Mouse (Mus musculus) gastrocnemius, postnatal 14 days (tissue): ENCODE measurements around the gene Stx6. TPM values are rescaled to one million over a fixed set of nuclear protein-coding genes. Genes with fewer than 3 reads are reported as not detected.

Experiments
- DNase-seq: peaks from one replicate; pipeline ENCODE4 v3.0.0; 2021; ENCODE audit warnings: mixed read lengths
- intact Hi-C: fragments of 180-260 bp; cut with DNase I; formaldehyde crosslinking; loops from one replicate; pipeline ENCODE4 v1.15.1; 2025; ENCODE audit warnings: low total_unique reads
- total RNA-seq, 2 experiments: library from RNA; stranded (reverse); gene quantifications; 2 replicates each; pipeline ENCODE4 v1.2.3; 2021

The Stx6 gene
- total RNA-seq, 2 experiments from 2014 or later, result 14.4 to 20.8 TPM

DNA sequence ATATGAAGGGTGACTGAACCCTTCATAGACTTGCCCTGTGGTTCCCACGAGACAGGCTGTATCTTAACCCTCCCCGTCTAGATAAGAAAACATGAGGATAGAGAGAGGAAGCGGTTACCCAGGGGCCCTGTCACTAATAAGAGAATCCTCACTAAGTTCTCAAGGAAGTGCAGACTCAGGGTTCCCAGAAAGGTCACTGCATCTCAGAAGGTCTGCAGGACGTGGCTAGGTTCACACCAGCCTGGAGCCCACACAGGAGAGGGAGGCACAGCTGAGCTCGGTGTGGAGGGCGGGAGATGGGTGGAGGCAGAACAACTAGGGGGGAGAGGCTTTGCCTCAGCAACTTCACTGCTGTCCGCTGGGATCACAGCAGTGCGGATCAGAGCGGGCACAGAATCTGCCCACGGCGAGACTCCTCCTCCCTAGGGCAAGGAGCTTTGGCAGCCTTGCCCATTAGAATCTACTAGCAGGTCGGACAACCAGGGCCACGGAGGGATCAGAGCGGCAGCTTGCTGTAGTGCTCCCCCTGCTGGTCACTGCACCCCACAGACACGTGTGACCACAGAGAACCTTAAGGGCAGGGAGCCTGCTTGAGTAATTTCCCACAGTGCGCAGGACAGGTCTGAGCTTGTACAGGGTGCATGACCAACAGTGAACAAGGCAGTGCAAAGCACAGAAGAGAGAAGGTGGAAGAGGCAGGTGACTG lies 65.5 kb downstream of the Stx6 start:
- intact Hi-C loops, result loop anchor here (5.0 kb wide), 1 partner anchor 197 kb away; no protein-coding TSS in a partner anchor
- DNase-seq, result peak; percentile 83

- intact Hi-C loops, result no loop called here
- peak; percentile 73 for DNase-seq
Measured at GRCm38 (mm10) chr1:155229464-155230411, 71.2 kb downstream of the Stx6 start.

GRCm38 (mm10) chr1:155232385-155232784 lies 73.9 kb downstream of the Stx6 start:
- intact Hi-C loops, result no loop called here

GRCm38 (mm10) chr1:155232786-155233185 lies 74.3 kb downstream of the Stx6 start:
- intact Hi-C loops, result no loop called here
- DNase-seq, result peak; percentile 6

More at GRCm38 (mm10) chr1:155232385-155232784, 73.9 kb downstream of the Stx6 start:
- no peak for DNase-seq

DNA sequence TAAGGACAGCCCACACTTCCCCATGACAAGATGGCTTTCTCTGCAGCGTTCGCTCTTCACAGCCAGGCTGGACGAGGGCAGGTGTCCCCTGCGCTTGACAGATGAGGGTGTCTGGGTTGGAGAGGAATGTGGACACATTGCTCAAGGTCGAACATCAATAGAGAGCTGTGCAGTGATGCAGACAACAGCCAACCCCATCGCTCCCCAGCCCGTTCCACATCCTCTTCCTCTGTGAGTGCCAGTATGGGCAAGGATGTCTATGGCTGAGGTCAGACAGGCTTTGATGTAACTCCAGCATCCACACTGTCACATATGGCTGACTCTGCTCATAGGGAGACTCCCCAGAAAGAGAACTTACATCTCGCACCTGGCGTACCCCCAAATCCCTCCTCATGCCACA lies 74.9 kb downstream of the Stx6 start:
- intact Hi-C loops, result no loop called here
- peak; percentile 12 for DNase-seq

DNA sequence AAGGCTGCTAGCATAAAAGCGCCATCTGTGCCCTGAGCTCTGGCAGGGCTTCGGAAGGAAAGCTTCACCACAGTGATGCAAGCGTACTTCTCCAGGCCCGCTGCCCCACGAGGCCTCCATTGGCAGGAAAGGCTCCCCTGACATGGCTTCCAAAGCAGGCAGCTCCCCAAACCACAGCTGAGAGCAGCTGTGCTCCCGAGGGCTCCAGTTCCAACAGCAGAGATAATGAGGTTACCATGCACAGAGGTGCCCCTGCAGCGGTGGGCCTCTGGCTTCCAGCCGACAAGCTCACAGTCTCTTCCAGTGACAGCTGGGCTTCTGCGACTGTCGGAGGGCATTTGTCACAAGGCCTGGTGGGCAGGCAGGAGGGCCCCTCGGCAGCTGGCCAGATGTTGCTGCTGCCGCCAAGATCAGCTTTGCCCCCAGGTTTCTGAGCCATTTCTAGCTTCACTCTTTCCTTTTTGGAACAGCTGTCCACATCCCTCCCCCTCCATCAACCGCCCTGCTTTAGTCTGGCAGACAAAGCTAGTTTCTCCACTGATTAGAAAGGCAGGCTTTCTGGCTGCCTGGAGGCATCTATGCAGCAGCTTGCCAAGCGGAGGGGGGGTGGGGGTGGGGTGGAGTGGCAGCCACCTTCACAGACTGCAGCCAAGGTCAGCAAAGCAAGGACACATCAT lies 75.6 kb downstream of the Stx6 start:
- intact Hi-C loops, result no loop called here

GRCm38 (mm10) chr1:155235641-155236040 lies 77.1 kb downstream of the Stx6 start:
- DNase-seq, result no peak
- intact Hi-C loops, result no loop called here

More for the DNA sequence above, 75.6 kb downstream of the Stx6 start:
- peak; percentile 90 for DNase-seq

- peak; percentile 3 for DNase-seq
- intact Hi-C loops, result no loop called here
Measured at GRCm38 (mm10) chr1:155236306-155237024, 78.0 kb downstream of the Stx6 start.

DNA sequence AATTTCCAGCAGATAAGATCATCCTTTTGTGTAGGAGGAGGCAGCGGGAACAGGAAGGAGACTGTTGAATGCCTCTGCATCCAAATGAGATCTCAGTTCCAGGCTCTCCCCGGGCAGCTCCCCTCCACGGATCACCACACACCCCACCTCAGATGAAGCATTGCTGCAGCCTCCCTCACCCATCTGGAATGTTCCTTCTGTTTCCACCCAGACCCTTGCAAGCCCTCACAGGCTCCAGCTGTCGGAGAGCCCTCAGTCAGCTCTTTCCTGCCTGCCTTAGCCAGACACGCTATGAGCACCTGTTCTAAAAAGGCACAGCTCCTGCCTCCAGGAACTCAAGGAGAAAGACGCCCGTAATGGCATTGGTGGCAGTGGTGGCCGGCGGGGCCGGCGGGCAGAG lies 78.9 kb downstream of the Stx6 start:
- intact Hi-C loops, result no loop called here
- no peak for DNase-seq

DNA sequence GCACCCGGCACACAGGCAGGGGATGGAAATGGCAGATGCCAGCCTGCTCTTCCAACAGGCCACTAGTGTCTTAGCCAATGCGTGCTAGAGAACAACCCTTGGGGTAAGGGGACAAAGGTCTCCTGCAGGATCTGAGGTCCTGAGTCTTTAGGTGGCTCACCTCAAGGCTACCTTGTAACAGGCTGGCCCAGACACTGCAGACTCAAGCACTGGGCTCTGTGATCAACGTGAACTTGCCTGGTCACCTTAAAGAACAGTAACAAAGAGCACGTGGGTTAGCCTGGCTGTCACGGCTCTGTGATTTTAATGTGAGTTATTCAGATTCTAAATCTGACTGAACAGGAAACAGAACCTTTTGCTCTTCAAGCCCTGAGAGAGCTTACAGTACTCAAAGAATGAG lies 79.6 kb downstream of the Stx6 start:
- intact Hi-C loops, result no loop called here
- DNase-seq, result no peak

GRCm38 (mm10) chr1:155239169-155239568 lies 80.7 kb downstream of the Stx6 start:
- intact Hi-C loops, result no loop called here
- no peak for DNase-seq

GRCm38 (mm10) chr1:155239962-155240717 lies 81.6 kb downstream of the Stx6 start:
- DNase-seq, result peak; percentile 64

DNA sequence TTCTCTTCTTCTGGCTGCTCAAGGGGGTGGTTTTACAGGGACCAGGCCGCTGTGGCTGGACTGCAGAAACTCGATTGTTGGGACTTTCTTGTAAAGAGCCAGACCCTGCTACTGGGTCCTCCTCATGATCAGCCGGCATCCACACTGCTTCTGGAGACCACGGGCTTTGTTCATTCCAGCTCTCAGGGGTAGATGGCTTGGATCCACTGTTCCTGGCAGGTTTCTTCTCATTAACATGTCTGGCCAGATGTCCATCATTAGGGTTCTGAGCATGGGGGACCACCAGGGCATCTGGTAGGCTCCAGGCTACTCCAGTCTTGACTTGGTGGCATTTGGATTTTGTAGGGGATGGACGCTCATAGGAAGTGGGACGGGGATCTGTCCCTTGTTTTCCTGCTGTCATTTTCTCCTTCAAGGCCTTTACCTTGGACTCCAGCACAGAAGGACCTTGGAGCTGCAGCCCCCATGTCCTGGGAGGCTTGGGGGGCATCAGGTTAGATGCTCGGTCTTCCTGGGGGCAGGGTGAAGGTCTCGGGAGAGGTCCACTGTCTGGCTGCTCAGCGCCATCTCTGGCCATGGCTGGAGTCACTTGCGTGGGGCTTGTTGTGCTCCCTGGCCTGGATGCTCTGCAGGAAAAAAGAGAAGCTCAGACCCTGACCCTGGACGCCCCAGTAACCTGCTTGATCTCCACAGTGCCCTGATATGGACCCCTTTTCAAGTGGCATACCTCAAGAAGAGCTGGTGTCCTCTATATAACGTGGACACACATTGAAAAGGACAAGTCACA lies 83.4 kb downstream of the Stx6 start:
- intact Hi-C loops, result loop anchor here (5.0 kb wide), 1 partner anchor 40 kb away; no protein-coding TSS in a partner anchor
- no peak for DNase-seq

More at GRCm38 (mm10) chr1:155239962-155240717, 81.6 kb downstream of the Stx6 start:
- intact Hi-C loops, result loop anchor here (5.0 kb wide), 1 partner anchor 42 kb away; no protein-coding TSS in a partner anchor

DNA sequence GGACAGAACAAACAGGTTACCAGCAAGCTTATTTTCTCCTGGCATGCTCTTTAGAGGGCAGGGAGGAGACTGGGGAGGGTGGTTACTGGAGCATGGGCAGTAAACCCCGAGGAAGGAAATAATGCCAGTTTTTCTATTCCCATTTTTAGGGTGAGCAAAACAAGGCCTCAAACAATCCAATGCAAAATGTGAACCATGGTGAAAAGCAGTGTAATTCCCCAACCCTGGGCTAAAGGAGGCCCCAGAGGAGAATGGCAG lies 83.9 kb downstream of the Stx6 start:
- DNase-seq, result no peak

GRCm38 (mm10) chr1:155243797-155244770 lies 85.6 kb downstream of the Stx6 start, which contains the start of gene BC034090:
BC034090 (minus strand) TSS chr1:155244444.
- DNase-seq, result peak; percentile 72
- intact Hi-C loops, result loop anchor here (5.0 kb wide), 1 partner anchor 38 kb away; no protein-coding TSS in a partner anchor

More for the DNA sequence above, 83.9 kb downstream of the Stx6 start:
- intact Hi-C loops, result loop anchor here (5.0 kb wide), 1 partner anchor 40 kb away; no protein-coding TSS in a partner anchor

GRCm38 (mm10) chr1:155244771-155245211 lies 86.3 kb downstream of the Stx6 start:
- intact Hi-C loops, result loop anchor here (5.0 kb wide), 1 partner anchor 38 kb away; no protein-coding TSS in a partner anchor
- no peak for DNase-seq
